Mouse (Mus musculus) C2C12 (cell line): ENCODE data around the gene Ect2l.

Experiments
- CTCF ChIP-seq: IDR thresholded peaks from one replicate; pipeline ENCODE4 v1.5.1; 2011; ENCODE audit not compliant: control insufficient read depth, insufficient read depth, insufficient read length
- FOSL1 ChIP-seq: IDR thresholded peaks from one replicate; pipeline ENCODE4 v1.8.0; 2011; ENCODE audit warnings: mild to moderate bottlenecking, low read length; ENCODE audit not compliant: poor library complexity, insufficient read depth, severe bottlenecking
- USF1 ChIP-seq: IDR thresholded peaks from one replicate; pipeline ENCODE4 v1.6.1; 2011; ENCODE audit warnings: low read depth, mild to moderate bottlenecking, control low read depth, moderate library complexity

GRCm38 (mm10) chr10:18204067-18204466, 6.6 kb downstream of the Ect2l start:
- TF ChIP-seq CTCF, result no peak
- no peak for TF ChIP-seq FOSL1
- no peak for TF ChIP-seq USF1
